Mouse (Mus musculus) retina, adult 2 months (tissue): ENCODE measurements around the gene Bad.
A peak's percentile ranks its signal among the peaks of the same experiment; 100 is the strongest.

ENCODE experiments used
- DNase-seq: peaks from one replicate; pipeline ENCODE4 v3.0.0-alpha.2; 2012; ENCODE audit warnings: low read depth, low spot score

Bad gene

DNA sequence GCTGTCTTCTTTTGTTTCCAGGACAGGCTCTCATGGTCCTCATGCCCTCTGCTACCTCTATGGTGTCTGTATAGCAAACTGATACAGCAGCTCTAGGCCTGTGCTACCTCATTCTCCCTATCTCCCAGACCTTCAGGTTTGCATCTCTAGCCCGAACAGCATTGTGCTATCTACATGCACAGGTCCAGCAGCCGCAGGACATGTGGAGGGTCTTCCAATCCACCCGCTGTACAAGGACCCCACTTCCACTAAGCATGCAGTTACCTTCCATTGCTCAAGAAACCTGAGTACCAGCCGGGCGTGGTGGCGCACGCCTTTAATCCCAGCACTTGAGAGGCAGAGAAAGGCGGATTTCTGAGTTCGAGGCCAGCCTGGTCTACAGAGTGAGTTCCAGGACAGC, 27.1 kb upstream of the Bad start:
- no peak for DNase-seq

DNA sequence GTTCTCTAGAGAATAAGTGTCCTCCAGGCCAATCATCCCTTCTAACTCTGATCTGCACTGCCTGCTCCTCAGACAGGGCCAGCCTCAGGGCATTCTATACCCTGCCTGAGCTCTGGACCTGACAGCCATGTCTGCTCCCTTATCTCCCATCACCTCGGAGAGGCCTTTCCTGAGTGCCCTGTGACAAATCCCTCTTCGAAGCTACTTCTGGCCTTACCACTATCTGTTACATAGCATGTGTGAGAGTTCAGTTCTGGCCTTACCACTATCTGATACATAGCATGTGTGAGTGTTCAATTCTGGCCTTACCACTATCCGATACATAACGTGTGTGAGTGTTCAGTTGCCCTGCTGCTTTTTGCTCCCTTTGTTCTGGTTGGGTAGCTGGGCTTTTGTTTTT, 26.4 kb upstream of the Bad start:
- DNase-seq, result no peak

DNA sequence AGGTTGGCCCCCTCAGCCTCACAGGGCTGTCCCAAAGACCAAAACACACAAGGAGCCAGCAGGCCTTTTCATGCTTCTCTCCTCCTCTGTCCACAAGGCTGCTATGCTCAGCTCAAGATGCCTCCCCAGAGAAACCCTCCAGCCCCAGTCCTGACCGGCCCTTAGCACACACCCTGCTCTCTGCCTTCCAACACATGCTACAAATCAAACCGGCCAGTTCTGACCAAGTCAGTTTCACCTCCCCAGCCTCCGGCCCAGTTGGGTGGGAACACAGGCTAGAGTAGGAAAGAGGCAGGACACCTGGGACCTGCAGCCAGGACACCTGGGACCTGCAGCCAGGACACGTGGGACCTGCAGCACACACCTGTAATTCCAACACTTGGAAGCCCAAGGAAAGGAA, 25.2 kb upstream of the Bad start:
- DNase-seq, result no peak

GRCm38 (mm10) chr19:6918321-6918720, 23.3 kb upstream of the Bad start:
- no peak for DNase-seq

DNA sequence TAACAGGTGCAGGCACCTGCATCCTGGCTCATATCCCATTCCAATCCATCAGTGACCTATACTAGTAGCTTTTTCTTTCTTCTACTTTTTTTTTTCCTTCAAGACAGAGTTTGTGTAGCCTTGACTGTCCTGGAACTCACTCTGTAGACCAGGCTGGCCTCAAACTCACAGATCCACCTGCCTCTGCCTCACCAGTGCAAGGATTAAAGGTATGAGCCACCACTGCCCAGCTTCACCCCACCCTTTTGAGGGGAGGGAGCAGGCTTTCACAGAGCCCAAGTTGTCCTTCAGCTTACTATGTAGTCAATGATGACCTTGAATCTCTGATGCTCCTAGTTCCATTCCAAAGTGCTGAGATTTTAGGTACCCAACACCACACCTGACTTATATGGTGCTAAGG, 22.2 kb upstream of the Bad start:
- DNase-seq, result no peak

- no peak for DNase-seq
Observed at GRCm38 (mm10) chr19:6919876-6920740, 21.6 kb upstream of the Bad start.

DNA sequence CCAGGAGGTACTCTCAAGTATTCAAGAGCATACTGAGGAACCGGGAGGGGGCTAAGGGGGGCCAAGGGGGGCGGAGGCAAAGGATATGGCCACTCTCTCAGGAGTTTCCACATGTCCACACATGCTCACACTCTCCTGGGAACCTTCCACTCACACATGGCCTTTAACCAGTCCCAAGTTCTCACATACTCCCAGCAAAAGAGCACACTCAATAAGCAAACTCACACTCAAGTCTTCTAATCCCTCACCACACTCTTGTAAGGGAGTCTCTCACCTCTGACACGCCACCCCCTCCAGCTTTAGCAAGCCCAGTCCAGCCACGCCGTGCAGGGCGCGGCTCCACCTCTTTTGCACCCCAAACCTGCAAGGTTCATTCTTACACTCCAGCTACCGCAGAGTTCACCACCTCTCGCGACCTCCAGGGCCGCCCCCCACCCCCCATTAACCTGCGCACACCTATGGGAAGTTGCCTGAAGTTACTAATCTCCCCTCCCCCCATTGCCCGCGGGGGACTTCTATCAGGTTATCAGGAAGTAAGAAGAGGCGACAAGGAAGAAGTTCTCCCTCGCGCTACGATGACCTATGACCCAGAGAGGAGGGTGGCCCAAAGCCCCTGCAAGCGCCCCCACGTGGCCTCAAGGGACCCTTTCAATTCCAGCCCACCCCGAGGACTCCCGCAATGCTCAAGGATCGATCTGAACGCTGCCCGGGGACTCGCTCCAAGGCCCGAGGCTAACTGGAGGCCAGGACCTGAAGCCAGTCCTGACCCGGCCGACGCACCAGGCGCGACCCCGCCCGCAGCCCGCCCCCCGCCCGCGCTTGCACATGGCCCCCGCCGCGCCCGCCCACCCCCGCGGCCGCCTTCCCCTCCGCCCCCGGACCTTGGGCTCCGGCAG, 20.7 kb upstream of the Bad start:
- no peak for DNase-seq

DNA sequence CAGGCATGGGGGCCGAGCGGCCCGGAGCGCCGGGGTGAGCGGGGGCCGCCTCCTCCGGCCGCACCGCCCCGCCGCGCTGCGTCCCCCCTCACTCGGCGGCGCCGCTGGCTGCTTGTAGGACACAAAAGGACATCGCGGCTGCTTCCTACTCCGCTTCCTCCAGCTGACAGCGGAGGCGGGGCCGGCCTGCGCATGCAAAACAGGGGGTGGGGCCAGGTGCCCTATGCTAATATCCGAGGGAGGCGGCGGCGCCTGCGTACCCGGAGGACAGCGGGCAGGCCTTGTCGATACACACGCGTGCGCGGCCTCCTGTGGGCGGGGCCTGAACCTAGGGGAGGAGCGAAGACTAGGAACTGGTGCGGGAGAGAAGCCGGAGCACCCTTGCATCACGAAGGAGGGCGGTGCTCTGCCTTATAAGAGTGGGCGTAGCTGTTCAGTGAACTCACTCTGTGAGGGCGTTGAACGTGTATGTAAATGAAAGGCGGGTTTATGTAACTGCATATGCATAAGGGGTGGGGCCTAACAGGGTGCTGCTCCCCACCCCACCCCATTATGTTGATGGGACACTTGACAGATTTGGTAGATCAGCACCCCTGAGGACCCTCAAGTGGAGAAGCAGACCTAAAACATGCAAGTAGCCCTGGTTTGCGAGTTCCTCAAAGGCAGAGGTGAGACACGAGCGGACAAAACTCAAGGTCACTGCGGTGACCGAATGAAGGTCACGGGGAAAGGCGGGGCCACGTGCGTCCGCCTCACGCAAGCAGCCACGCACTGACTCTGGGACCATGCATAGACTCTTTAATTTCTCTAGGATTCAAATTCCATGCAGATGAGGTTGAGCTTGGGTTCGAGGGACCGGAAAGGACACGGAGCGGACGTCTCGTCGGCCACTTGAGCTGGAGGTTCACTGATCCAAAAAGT, 19.8 kb upstream of the Bad start, which contains the start of gene Esrra:
Esrra (minus strand) TSS at position 167 of the 921 bp plus-strand sequence.
- peak; percentile 96 for DNase-seq

- DNase-seq, result no peak
Observed at GRCm38 (mm10) chr19:6922901-6923735, 18.5 kb upstream of the Bad start.

DNA sequence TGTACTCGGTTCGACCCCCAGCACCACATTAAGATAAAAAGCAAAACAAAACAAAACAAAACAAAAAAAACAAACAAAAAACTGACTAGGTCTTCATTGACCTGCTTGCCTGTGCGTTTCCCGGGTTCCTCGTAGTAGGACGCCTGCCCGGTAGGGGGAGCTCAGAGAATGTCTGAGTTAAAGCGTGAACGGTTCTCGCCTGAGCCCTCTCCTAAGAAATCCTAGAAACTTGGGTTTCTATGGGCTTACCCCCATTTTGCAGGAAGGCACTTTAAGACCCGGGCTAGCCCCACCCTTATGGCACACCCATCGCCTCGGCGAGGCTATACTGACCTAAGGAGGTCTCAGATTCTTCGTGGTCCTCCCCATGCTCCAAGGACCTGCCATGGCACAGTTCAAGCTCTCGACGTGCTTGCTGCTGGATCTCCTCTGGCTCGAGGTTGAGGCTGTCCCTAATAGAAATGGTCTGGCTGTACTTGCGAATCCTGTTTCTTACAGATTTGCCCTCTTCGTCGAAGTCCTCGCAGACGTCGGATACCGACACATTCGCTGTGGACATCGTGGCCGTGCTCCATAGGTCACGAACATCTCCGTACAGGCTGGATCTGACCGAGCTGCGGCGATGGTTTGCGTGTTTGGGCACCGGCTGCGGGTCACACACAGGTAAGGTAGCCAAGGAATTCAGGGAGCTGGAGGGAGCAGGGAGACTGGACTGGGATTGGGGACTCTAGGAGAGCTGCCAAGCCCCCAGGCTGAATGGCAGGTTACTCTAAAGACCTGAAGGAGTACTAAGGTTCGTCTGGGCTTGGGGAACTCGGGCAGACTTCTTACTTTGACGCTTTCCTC, 17.0 kb upstream of the Bad start:
- no peak for DNase-seq

GRCm38 (mm10) chr19:6925307-6925573, 16.4 kb upstream of the Bad start, which contains the start of gene Catsperz:
Gene Catsperz (minus strand): TSS chr19:6925380.
- DNase-seq, result no peak

DNA sequence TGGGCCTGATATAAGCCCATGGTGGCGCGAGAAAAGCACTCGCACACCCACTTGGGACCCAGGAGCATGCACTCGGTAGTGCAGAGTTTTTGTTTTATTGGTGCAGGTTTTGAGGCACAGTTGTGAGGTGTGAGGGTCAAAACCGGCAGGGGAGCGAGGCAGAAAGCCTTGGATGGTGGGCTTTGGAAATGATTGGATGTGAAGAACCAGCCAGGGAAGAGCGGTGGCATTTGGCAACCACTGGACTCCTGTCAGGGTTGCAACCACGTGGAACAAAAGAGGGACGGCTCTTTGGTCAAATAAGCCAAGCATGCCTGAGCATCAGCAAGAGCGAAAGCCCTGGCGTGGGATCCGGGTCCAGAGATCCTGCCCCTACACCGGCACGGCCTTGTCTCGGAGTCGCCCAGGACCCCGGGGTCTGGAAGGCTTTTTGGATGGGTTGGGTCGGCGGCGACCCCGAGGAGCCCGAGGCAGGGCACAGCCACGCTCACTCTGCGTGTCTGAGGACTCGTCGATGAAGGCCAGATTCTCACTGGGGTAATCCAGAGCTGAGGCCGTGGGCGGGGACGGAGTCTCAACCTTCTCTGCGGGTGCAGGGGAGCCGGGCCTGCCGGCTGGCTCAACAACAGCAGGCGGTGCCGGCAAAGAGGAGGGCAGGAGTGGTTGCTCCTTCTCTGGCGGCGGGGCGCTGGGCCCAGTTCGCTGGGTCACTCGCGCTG, 15.9 kb upstream of the Bad start:
- DNase-seq, result no peak

GRCm38 (mm10) chr19:6926559-6927255, 15.0 kb upstream of the Bad start:
- DNase-seq, result no peak

DNA sequence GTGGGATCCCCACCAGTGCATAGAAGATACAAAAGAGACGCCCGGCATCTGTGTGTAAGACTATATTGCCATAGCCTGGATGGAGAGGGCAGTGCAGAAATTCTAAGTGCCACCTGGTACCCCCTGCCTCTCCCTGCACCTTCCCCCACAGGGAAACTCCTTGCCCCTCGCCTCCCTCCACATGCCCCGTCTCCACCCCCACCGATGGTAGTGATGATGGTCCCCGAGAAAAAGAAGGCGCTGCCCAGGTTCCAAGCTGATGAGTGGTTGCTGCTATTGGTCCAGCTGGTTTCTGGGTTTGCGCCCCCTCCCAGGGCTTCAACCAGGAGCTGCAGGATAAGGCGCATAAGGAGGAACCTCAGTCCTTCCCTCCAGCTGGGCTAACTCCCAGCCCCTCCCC, 13.6 kb upstream of the Bad start:
- no peak for DNase-seq

- no peak for DNase-seq
Observed at GRCm38 (mm10) chr19:6931002-6931401, 10.7 kb upstream of the Bad start.

- no peak for DNase-seq
Observed at GRCm38 (mm10) chr19:6932018-6932417, 9.6 kb upstream of the Bad start.

GRCm38 (mm10) chr19:6933102-6933435, 8.6 kb upstream of the Bad start:
- DNase-seq, result no peak

GRCm38 (mm10) chr19:6933436-6934194, 8.0 kb upstream of the Bad start:
- no peak for DNase-seq
